Mouse (Mus musculus) naive thymus-derived CD4-positive, alpha-beta T cell, adult 2 months (primary cell): Measurements from ENCODE around the gene Iltifb.
"Not testable (repeated sequence)": the region's sequence is repeated elsewhere in the genome, so short reads cannot be mapped to it uniquely, and the experiment has no call there.

Experiments
- DNase-seq: peaks from one replicate; pipeline ENCODE4 v3.0.0-alpha.2; 2011; ENCODE audit warnings: low read depth

Iltifb gene

DNA sequence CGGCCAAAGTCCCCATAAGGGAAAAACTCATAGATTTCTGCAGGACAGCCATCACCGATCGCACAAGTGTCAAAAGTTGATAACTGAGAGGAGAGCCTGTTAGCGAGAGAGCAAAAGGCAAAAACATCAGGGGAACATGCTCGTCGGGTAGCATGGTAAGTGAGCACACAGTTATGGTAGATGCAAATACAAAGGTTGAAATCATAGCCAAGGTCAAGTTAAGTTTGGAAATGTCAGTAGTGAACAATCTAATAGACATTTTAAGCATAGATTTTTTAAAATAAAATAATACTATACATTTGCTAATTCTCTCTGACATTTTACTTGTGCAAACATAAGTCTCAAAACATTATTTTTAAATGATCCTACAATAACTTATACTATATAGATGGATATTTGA is at the start of gene Iltifb:
Gene Iltifb, minus strand, starts transcription at position 101 of the 400 bp plus-strand sequence.
- no peak for DNase-seq

GRCm38 (mm10) chr10:118343155-118343554 is 48.3 kb upstream of the Iltifb start, which contains the start of gene Gm9046:
TSS of gene Gm9046 (minus strand) at chr10:118343255.
- not testable (repeated sequence) for DNase-seq

GRCm38 (mm10) chr10:118337731-118338130 is 42.9 kb upstream of the Iltifb start, which contains the start of gene Gm9045:
TSS of gene Gm9045 (minus strand) at chr10:118337831.
- DNase-seq, result not testable (repeated sequence)

GRCm38 (mm10) chr10:118332308-118332707 is 37.5 kb upstream of the Iltifb start, which contains the start of gene Gm9044:
TSS of gene Gm9044 (minus strand) at chr10:118332408.
- DNase-seq, result not testable (repeated sequence)

DNA sequence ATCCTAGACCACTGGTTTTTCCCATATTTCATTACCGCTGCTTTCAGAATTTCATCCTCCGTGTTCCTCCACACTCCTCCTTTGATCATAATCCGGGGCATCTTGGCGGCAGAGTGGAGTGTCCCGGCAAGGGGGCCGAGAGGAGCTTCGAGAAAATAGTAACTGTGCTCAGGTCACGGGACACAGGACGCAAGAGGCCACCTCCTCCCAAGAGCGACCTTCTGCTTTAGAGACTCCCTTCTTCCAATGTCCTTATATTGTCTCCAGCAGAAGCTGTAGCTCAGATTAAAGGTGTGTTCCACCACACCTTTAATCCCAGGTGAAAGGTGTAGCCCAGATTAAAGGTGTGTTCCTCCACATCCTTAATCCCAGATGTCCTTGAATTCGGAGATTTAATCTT is 32.0 kb upstream of the Iltifb start, which contains the start of gene Gm9040:
Gene Gm9040, minus strand, starts transcription at position 101 of the 400 bp plus-strand sequence.
- not testable (repeated sequence) for DNase-seq

DNA sequence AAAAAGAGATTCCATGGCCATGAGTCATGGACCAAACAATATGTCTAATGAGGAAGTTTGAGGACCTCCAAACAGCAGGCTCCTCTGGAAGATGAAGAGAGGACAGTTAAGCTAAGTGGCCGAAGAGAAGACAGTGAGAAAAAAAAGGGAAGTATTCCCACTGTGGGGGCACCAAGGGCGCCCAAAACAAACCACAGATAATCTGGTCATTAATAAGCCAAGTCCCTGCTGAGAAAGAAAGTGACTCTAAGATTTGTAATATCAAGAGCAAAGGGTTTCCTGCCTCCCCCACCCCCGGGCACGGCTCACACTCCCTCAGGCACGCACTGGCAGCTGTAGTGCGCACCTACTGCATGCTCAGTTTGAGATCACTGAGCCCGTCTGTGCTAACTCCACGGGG is 24.2 kb upstream of the Iltifb start:
- DNase-seq, result no peak

GRCm38 (mm10) chr10:118302133-118302532 is 7.3 kb upstream of the Iltifb start:
- not testable (repeated sequence) for DNase-seq

DNA sequence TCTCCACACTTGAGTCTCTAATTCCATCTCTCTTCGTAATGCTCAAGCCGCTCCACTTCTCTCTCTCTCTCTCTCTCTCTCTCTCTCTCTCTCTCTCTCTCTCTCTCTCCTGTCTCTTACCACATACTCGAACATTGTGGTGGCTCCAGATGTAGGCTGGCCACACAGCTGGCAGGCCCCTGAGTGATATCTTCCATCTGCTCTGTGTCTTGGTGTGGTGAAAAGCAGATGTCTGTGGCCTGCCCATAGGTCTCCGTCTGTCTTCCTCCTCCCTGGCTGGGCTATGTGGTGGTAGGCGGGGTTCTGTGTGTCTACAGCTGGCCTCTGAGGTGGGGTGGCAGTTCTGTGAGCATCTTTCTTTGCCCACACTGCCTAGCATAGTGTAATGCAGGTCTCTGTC is 11.8 kb downstream of the Iltifb start:
- DNase-seq, result not testable (repeated sequence)

DNA sequence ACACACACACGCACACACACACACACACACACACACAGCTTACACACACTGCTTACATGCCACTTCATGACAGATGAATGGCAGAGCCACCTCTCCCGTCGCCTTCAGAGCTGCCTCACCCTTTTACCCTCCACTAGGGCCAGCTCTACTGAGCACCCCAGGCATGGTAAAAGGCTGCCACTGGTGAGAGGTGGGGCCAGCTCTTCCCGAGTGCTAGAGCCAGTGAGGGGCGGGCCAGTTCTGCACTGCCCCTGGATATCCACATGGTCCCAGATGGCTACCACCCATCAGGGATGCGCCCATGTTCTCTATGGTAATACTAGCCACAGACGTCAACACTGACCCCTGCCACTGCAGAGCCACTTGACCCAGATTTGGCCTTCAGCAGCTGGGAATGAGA is 12.3 kb downstream of the Iltifb start:
- not testable (repeated sequence) for DNase-seq

DNA sequence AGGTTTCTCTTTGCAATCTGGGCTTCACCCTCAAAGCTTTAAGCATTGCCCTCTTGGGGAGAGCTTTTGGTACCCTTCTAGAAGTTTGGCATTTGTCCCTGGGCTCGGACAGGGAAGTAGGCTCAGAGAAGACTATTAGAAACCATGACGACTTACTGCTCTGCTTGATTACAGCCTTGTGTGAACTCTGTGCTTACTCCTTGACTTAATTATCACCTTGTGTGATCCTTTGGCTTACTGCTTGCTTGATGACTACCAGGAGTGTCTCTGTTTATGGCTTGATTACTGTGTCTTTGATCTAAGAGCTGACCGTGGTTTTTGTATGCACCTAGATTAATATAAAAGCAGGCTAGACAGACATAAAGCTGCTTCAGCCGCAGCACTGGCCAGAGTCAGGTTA is 16.8 kb downstream of the Iltifb start:
- not testable (repeated sequence) for DNase-seq

- DNase-seq, result not testable (repeated sequence)
Measured at GRCm38 (mm10) chr10:118271416-118271815, 23.4 kb downstream of the Iltifb start.

GRCm38 (mm10) chr10:118268812-118269211 is 26.0 kb downstream of the Iltifb start:
- not testable (repeated sequence) for DNase-seq

DNA sequence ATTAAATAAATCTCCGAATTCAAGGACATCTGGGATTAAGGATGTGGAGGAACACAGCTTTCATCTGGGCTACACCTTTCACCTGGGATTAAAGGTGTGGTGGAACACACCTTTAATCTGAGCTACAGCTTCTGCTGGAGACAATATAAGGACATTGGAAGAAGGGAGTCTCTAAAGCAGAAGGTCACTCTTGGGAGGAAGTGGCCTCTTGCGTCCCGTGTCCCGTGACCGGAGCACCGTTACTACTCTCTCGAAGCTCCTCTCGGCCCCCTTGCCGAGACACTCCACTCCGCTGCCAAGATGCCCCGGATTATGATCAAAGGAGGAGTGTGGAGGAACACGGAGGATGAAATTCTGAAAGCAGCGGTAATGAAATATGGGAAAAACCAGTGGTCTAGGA is 36.5 kb downstream of the Iltifb start, which contains the start of gene Gm32802:
Gene Gm32802, plus strand, starts transcription at position 301 of the 400 bp plus-strand sequence.
- DNase-seq, result not testable (repeated sequence)

DNA sequence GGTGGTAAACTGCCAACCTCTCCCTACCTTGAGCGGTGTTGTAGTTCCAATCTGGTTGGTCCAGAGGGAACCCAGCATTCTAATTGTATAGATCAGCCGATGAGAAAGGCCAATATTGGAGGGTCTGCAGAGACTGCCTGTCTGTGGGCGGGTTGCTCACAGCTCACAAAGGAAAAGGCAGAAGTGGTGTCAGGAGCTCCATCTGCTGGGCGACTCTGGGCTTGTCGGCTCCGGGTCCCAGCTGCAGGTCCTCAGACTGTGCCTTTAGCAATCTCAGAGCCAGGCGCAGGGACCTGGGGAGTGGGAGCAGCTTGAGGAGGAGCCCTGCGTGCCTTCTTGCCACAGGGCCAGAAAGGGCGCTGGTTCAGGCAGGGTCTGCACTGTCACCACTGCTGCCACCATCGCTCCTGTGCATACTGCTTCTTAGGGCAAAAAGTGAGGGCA is 44.0 kb downstream of the Iltifb start:
- no peak for DNase-seq

DNA sequence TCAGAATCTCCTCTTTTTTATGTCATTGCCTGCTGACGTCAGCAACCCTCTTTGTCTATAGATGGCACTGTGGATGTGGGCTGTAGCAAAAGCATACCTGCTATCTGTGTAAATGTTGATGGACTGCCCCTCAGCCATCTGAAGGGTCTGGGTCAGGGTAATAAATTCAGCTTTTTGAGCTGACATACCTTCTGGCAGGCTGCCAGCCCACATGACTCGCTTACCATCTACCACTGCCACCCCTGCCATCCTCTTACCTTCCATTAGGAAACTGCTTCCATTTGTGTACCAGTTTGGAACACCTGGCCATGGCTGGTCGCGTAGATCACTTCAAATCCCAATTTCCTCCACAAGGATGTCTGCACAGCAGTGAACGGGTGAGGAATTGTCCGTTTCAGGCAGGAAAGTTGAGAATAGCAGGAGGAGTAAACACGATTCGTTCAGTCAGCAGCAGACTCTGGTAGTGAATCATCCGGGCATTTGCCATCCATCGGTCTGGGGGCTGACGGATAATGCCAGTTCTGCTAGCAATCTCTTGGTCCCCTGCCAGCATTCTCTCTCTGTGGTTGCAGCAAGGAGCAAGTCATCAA is 45.7 kb downstream of the Iltifb start:
- DNase-seq, result not testable (repeated sequence)

GRCm38 (mm10) chr10:118240680-118241079 is 54.2 kb downstream of the Iltifb start, which contains the start of gene Gm32717:
TSS of gene Gm32717 (minus strand) at chr10:118240780.
- DNase-seq, result not testable (repeated sequence)
